Mouse (Mus musculus): ENCODE measurements around the gene Slc5a2. TPM values are rescaled to one million over a fixed set of nuclear protein-coding genes. Genes with fewer than 3 reads are reported as not detected.

The Slc5a2 gene
- polyA plus RNA-seq, 1 experiment from 2014 or later = not detected

DNA sequence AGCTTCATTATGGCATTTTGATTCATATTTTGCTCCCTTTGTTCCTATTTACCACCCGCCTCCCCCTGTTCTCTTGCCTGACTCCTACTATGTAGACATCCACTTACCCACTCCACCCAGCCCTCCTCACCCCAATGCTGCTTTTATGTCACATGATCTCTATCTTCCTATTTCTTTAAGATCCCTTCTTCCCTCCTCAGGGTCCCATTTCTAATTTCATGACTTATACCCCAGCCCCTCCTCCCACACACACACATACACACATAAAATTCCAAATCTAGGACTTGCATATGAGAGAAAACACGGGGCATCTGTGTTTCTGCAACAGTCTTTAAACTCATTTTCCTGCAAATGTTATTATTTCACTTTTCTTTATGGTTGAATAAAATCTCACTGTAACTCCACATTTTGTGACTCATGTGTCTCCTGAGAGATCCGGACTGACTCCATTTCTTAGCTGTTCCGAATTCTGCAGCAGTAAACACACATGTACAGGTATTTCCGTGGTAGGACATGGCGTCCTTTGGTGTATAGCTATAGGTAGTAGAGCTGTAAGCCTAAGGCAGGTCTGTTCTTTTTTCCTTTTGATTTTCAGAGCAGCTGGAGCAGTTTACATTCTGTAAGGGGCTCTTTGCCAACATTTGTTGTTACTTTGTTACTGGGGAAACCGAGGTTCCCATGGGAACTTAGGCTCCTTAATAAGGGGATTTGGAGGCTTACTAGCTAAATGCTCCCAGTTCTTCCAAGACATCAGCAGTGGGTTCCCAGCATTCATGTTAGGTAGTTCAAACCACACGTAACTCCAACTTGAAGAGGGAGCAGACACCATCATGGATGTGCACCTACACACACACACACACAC is 33.3 kb downstream of the Slc5a2 start:
- Histone ChIP-seq H3K36me3 (ENCODE audit: control insufficient read depth, insufficient read depth, low read length) (peaks cover 5% of the 10 kb centered on the region; the same call in 1 of the 2 replicates), H3K9me3 (ENCODE audit: control insufficient read depth, low read length) (no peaks in the 10 kb centered on the region), H3K27me3 (replicated peaks; ENCODE audit: control insufficient read depth, insufficient read depth, low read length) (no peaks in the 10 kb centered on the region), H3K4me3 (ENCODE audit: low read depth, low read length) (peak overlapping the region; percentile 75), H3K9ac (ENCODE audit: low read depth, low read length) (peak overlapping the region; percentile 90), H3K4me1 (ENCODE audit: control insufficient read depth, insufficient read depth, low read length) (peaks cover 17% of the 10 kb centered on the region), H3K27ac (replicated peaks; ENCODE audit: low read depth, low read length) (peak overlapping the region; percentile 83), H3K4me2 (ENCODE audit: low read depth, low read length) (peak overlapping the region; percentile 88)
- ATAC-seq (ENCODE audit: low read depth) = peak; percentile 30; the same call in 1 of the 2 replicates
- DNase-seq (ENCODE audit: low spot score) = peak; percentile 87
- 53% methylated on average over 8 of the region's 8 CpGs for WGBS

DNA sequence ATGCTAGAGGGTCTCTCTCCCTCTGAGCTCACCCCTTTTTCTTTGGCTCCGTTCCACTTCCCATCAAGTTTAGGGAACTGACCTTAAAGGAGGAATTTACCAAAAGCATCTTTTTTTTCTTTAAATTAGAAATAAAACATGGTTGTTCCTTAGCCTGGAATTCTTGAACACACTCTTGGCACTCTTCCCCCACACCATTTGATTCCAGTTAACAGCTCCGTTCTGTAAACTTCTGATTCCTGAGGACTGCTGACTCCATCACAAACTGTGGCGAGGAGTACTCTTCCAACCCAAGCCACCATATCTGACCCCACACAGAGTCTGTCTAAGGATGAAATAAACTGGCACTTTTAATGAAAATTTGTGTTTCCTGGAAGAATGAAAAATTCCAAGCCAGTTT is 35.5 kb downstream of the Slc5a2 start:
- no peaks in the 10 kb centered on the region for H3K27me3 ChIP-seq (replicated peaks; ENCODE audit: control insufficient read depth, insufficient read depth, low read length)
- H3K4me1 ChIP-seq (ENCODE audit: control insufficient read depth, insufficient read depth, low read length) = peaks cover 20% of the 10 kb centered on the region
- H3K4me3 ChIP-seq (ENCODE audit: low read depth, low read length) = no peak overlapping the region
- 51% methylated on average over 3 of the region's 3 CpGs for WGBS
- no peaks in the 10 kb centered on the region for H3K9me3 ChIP-seq (ENCODE audit: control insufficient read depth, low read length)
- ATAC-seq (ENCODE audit: low read depth) (no peak), DNase-seq (ENCODE audit: low spot score) (peak; percentile 29)
- H3K36me3 ChIP-seq (ENCODE audit: control insufficient read depth, insufficient read depth, low read length) = no peaks in the 10 kb centered on the region
- no peak overlapping the region for H3K9ac ChIP-seq (ENCODE audit: low read depth, low read length)
- no peak overlapping the region for H3K27ac ChIP-seq (replicated peaks; ENCODE audit: low read depth, low read length)
- no peak overlapping the region for H3K4me2 ChIP-seq (ENCODE audit: low read depth, low read length)

DNA sequence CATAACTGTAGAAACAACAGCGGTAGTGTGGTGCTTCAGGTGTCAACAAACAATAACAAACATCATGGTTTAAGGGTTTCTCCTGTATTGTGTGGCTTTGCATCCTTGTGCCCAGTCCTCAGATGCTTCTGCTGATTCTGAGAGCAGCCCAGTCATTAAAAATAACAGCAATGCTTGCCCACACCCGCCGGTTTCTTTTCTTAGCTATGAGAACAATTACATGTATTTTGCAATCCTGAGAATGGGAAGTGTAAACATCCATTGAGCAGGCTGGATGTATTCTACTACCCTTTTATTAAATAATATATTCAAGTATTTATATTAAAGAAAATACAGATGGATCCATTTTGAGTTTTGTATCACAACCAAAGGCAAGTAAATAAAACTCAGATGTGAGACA is 36.7 kb downstream of the Slc5a2 start:
- Histone ChIP-seq H3K9ac (ENCODE audit: low read depth, low read length) (no peak overlapping the region), H3K27ac (replicated peaks; ENCODE audit: low read depth, low read length) (no peak overlapping the region), H3K4me1 (ENCODE audit: control insufficient read depth, insufficient read depth, low read length) (peaks cover 16% of the 10 kb centered on the region), H3K4me2 (ENCODE audit: low read depth, low read length) (no peak overlapping the region), H3K36me3 (ENCODE audit: control insufficient read depth, insufficient read depth, low read length) (no peaks in the 10 kb centered on the region), H3K27me3 (replicated peaks; ENCODE audit: control insufficient read depth, insufficient read depth, low read length) (no peaks in the 10 kb centered on the region), H3K4me3 (ENCODE audit: low read depth, low read length) (no peak overlapping the region), H3K9me3 (ENCODE audit: control insufficient read depth, low read length) (no peaks in the 10 kb centered on the region)
- WGBS = 78% methylated on average over 3 of the region's 3 CpGs
- ATAC-seq (ENCODE audit: low read depth) (no peak), DNase-seq (ENCODE audit: low spot score) (no peak)

DNA sequence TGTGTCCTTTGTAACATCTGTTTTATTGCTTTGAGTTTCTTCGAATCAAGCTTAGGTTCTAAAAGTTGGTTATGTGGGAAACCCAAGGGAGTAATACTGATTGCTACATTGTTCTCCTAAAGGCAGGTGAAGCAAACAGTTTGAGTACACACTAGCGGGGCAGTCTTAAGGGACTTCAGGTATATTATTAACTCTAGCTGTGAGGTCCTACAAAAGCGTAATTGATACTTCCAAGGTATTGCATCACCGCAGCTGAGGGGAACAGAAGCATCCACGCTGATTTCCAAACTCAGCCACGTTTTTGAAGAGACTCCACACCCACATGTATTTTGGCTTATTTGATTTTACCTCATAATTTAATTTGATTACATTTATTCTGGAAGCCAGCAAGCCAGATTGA is 38.7 kb downstream of the Slc5a2 start:
- no peak overlapping the region for H3K4me2 ChIP-seq (ENCODE audit: low read depth, low read length)
- peaks cover 3% of the 10 kb centered on the region for H3K4me1 ChIP-seq (ENCODE audit: control insufficient read depth, insufficient read depth, low read length)
- peak; percentile 29 for DNase-seq (ENCODE audit: low spot score)
- no peak overlapping the region for H3K27ac ChIP-seq (replicated peaks; ENCODE audit: low read depth, low read length)
- WGBS = 46% methylated on average over 6 of the region's 6 CpGs
- H3K9ac ChIP-seq (ENCODE audit: low read depth, low read length) = no peak overlapping the region
- ATAC-seq (ENCODE audit: low read depth) = no peak
- no peaks in the 10 kb centered on the region for H3K27me3 ChIP-seq (replicated peaks; ENCODE audit: control insufficient read depth, insufficient read depth, low read length)
- H3K36me3 ChIP-seq (ENCODE audit: control insufficient read depth, insufficient read depth, low read length) = no peaks in the 10 kb centered on the region
- no peak overlapping the region for H3K4me3 ChIP-seq (ENCODE audit: low read depth, low read length)
- no peaks in the 10 kb centered on the region for H3K9me3 ChIP-seq (ENCODE audit: control insufficient read depth, low read length)

DNA sequence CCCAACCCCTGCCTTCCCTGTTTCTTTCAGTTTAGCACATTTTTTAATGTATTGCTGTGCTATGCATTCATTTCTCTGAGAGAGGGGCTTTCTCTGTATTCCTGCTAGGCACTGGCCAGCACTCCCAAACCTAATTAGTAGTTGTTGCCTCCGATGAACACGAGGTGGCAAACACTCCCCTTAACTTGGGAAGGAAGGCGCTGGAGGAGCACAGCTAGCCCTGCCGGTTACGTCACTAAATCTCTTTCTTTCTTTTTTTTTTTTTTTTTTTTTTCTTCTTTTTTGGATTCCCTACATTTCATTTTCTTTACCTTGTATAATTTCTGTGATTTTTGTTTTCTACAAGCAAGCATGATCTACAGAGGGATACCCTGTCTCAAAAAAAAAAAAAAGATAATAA is 39.5 kb downstream of the Slc5a2 start:
- Histone ChIP-seq H3K27me3 (replicated peaks; ENCODE audit: control insufficient read depth, insufficient read depth, low read length) (no peaks in the 10 kb centered on the region), H3K4me1 (ENCODE audit: control insufficient read depth, insufficient read depth, low read length) (peaks cover 3% of the 10 kb centered on the region), H3K36me3 (ENCODE audit: control insufficient read depth, insufficient read depth, low read length) (no peaks in the 10 kb centered on the region), H3K9me3 (ENCODE audit: control insufficient read depth, low read length) (no peaks in the 10 kb centered on the region), H3K4me2 (ENCODE audit: low read depth, low read length) (no peak overlapping the region), H3K9ac (ENCODE audit: low read depth, low read length) (no peak overlapping the region), H3K4me3 (ENCODE audit: low read depth, low read length) (no peak overlapping the region), H3K27ac (replicated peaks; ENCODE audit: low read depth, low read length) (no peak overlapping the region)
- peak; percentile 78; the same call in 1 of the 2 replicates for ATAC-seq (ENCODE audit: low read depth)
- WGBS = 9% methylated on average over 5 of the region's 5 CpGs
- DNase-seq (ENCODE audit: low spot score) = peak; percentile 83

DNA sequence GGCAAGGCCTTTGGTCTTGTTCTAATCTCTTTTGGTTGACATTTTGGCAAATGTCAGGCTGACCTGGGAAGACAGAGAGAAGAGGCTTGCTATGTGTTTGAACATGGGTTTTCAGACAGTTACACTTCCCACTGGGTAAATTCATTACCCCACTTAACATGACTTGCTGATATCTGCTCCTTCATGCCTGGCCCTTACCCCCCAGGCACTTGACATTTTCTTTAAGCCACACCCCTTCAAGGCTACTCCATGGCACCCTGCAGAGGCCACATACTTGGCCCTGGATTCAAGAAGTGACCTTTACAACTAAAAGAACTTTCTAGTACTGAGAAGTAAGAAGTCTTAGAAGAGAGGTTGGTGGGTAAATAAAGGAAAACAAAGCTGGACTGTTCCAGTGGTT is 42.4 kb downstream of the Slc5a2 start:
- no peaks in the 10 kb centered on the region for H3K27me3 ChIP-seq (replicated peaks; ENCODE audit: control insufficient read depth, insufficient read depth, low read length)
- H3K9me3 ChIP-seq (ENCODE audit: control insufficient read depth, low read length) = no peaks in the 10 kb centered on the region
- H3K27ac ChIP-seq (replicated peaks; ENCODE audit: low read depth, low read length) = no peak overlapping the region
- ATAC-seq (ENCODE audit: low read depth) = no peak
- H3K4me3 ChIP-seq (ENCODE audit: low read depth, low read length) = no peak overlapping the region
- no peak overlapping the region for H3K4me2 ChIP-seq (ENCODE audit: low read depth, low read length)
- H3K4me1 ChIP-seq (ENCODE audit: control insufficient read depth, insufficient read depth, low read length) = peaks cover 3% of the 10 kb centered on the region
- no peak overlapping the region for H3K9ac ChIP-seq (ENCODE audit: low read depth, low read length)
- no peaks in the 10 kb centered on the region for H3K36me3 ChIP-seq (ENCODE audit: control insufficient read depth, insufficient read depth, low read length)
- DNase-seq (ENCODE audit: low spot score) = no peak

DNA sequence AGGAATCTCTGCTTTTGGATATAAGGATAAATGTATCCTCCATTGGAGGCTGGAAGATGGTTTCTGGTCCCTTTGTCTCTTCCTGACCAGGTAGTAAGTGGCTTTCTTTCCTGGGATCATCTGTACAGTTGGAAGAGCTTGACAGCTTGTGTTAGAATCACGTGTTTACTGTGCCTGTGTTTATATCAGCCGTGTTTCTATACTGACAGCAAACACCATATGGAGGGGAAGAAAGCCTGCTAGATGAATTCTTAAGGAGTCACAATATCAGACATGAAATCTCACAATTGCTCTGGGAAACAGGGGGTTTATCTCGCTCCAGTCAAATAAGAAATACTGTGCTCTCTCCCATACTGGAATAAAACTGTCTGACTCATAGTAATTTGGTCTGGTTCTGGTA is 43.8 kb downstream of the Slc5a2 start:
- ATAC-seq (ENCODE audit: low read depth) (peak; percentile 9; the same call in 1 of the 2 replicates), DNase-seq (ENCODE audit: low spot score) (no peak)
- H3K27me3 ChIP-seq (replicated peaks; ENCODE audit: control insufficient read depth, insufficient read depth, low read length) = no peaks in the 10 kb centered on the region
- H3K36me3 ChIP-seq (ENCODE audit: control insufficient read depth, insufficient read depth, low read length) = no peaks in the 10 kb centered on the region
- no peak overlapping the region for H3K4me3 ChIP-seq (ENCODE audit: low read depth, low read length)
- no peak overlapping the region for H3K4me2 ChIP-seq (ENCODE audit: low read depth, low read length)
- no peaks in the 10 kb centered on the region for H3K9me3 ChIP-seq (ENCODE audit: control insufficient read depth, low read length)
- H3K27ac ChIP-seq (replicated peaks; ENCODE audit: low read depth, low read length) = no peak overlapping the region
- 51% methylated on average over 3 of the region's 3 CpGs for WGBS
- no peak overlapping the region for H3K9ac ChIP-seq (ENCODE audit: low read depth, low read length)
- H3K4me1 ChIP-seq (ENCODE audit: control insufficient read depth, insufficient read depth, low read length) = no peaks in the 10 kb centered on the region; the same call in 1 of the 2 replicates

DNA sequence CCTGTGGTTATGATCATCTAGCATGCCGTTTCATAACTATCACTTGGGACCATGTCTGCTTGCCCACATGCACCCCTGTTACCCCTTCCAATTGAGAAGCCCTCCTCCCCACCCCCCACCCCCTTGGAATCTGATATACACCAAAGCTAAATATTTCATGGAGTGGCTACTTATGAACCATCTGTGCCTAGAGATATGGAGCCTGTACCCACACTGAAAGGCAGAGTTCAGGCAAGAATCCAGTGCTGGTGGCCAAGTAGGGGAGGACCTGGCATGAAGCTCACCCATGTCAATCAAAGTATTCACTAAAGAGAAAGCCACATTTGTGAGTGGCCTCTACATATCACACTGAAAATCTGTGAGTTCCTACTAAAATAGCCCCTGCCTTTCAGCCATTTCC is 44.3 kb downstream of the Slc5a2 start:
- WGBS = 60% methylated on average over 1 of the region's 1 CpGs

More for the DNA sequence above, 44.3 kb downstream of the Slc5a2 start:
- Histone ChIP-seq H3K4me2 (ENCODE audit: low read depth, low read length) (no peak overlapping the region), H3K4me3 (ENCODE audit: low read depth, low read length) (no peak overlapping the region), H3K4me1 (ENCODE audit: control insufficient read depth, insufficient read depth, low read length) (no peaks in the 10 kb centered on the region; the same call in 1 of the 2 replicates), H3K27me3 (replicated peaks; ENCODE audit: control insufficient read depth, insufficient read depth, low read length) (no peaks in the 10 kb centered on the region), H3K9me3 (ENCODE audit: control insufficient read depth, low read length) (no peaks in the 10 kb centered on the region), H3K9ac (ENCODE audit: low read depth, low read length) (no peak overlapping the region), H3K27ac (replicated peaks; ENCODE audit: low read depth, low read length) (peak overlapping the region; percentile 3; the same call in 1 of the 2 replicates), H3K36me3 (ENCODE audit: control insufficient read depth, insufficient read depth, low read length) (no peaks in the 10 kb centered on the region)
- ATAC-seq (ENCODE audit: low read depth) (0 out of 2 replicates have a peak, but pooled peaks have one; percentile 1), DNase-seq (ENCODE audit: low spot score) (peak; percentile 6)

Measured in embryonic facial prominence, embryonic 14.5 days (tissue).